Mouse (Mus musculus): ENCODE data around the gene Acat2.
"Not testable (repeated sequence)": the region's sequence is repeated elsewhere in the genome, so short reads cannot be mapped to it uniquely, and the experiment has no call there.

Acat2 gene

GRCm38 (mm10) chr17:12960331-12960873, at the start of gene Acat2:
Gene Acat2, minus strand, starts transcription at chr17:12960747.
- peak; percentile 95 for DNase-seq (ENCODE audit: low spot score)

GRCm38 (mm10) chr17:13009887-13010286, 49.3 kb upstream of the Acat2 start:
- peak; percentile 72 for DNase-seq (ENCODE audit: low spot score)

- peak; percentile 64 for DNase-seq (ENCODE audit: low spot score)
These were observed 48.0 kb upstream of the Acat2 start for GRCm38 (mm10) chr17:13008528-13008927.

GRCm38 (mm10) chr17:13007730-13008425, 47.3 kb upstream of the Acat2 start:
- peak; percentile 99 for DNase-seq (ENCODE audit: low spot score)

GRCm38 (mm10) chr17:13006984-13007383, 46.4 kb upstream of the Acat2 start:
- no peak for DNase-seq (ENCODE audit: low spot score)

GRCm38 (mm10) chr17:13006546-13006945, 46.0 kb upstream of the Acat2 start, which contains the start of gene Sod2:
Gene Sod2, plus strand, starts transcription at chr17:13006846.
- not testable (repeated sequence) for DNase-seq (ENCODE audit: low spot score)

- not testable (repeated sequence) for DNase-seq (ENCODE audit: low spot score)
These were observed 43.9 kb upstream of the Acat2 start for GRCm38 (mm10) chr17:13004436-13004835.

- not testable (repeated sequence) for DNase-seq (ENCODE audit: low spot score)
These were observed 41.7 kb upstream of the Acat2 start for GRCm38 (mm10) chr17:13002243-13002642.

- no peak for DNase-seq (ENCODE audit: low spot score)
These were observed 38.5 kb upstream of the Acat2 start for GRCm38 (mm10) chr17:12999069-12999468.

GRCm38 (mm10) chr17:12997890-12998289, 37.3 kb upstream of the Acat2 start:
- DNase-seq (ENCODE audit: low spot score): no peak

- DNase-seq (ENCODE audit: low spot score): peak; percentile 64
These were observed 35.8 kb upstream of the Acat2 start for GRCm38 (mm10) chr17:12996345-12996744.

GRCm38 (mm10) chr17:12994069-12994468, 33.5 kb upstream of the Acat2 start, which contains the start of gene Wtap:
Gene Wtap, minus strand, starts transcription at chr17:12994169.
- DNase-seq (ENCODE audit: low spot score): no peak

- DNase-seq (ENCODE audit: low spot score): peak; percentile 96
These were observed 32.0 kb upstream of the Acat2 start for GRCm38 (mm10) chr17:12992470-12992991.

GRCm38 (mm10) chr17:12991635-12992358, 31.2 kb upstream of the Acat2 start:
- DNase-seq (ENCODE audit: low spot score): peak; percentile 85

GRCm38 (mm10) chr17:12991194-12991634, 30.7 kb upstream of the Acat2 start:
- DNase-seq (ENCODE audit: low spot score): peak; percentile 29

- DNase-seq (ENCODE audit: low spot score): no peak
These were observed 30.1 kb upstream of the Acat2 start for GRCm38 (mm10) chr17:12990567-12991145.

- not testable (repeated sequence) for DNase-seq (ENCODE audit: low spot score)
These were observed 27.5 kb upstream of the Acat2 start for GRCm38 (mm10) chr17:12988096-12988495.

- DNase-seq (ENCODE audit: low spot score): no peak
These were observed 23.4 kb upstream of the Acat2 start for GRCm38 (mm10) chr17:12983988-12984387.

- no peak for DNase-seq (ENCODE audit: low spot score)
These were observed 18.0 kb upstream of the Acat2 start for GRCm38 (mm10) chr17:12978546-12978945.

GRCm38 (mm10) chr17:12973851-12974250, 13.3 kb upstream of the Acat2 start:
- DNase-seq (ENCODE audit: low spot score): no peak

- DNase-seq (ENCODE audit: low spot score): no peak
These were observed 6.6 kb upstream of the Acat2 start for GRCm38 (mm10) chr17:12967173-12967572.

GRCm38 (mm10) chr17:12963476-12963875, 2.9 kb upstream of the Acat2 start:
- no peak for DNase-seq (ENCODE audit: low spot score)
